Mouse (Mus musculus) liver, embryonic 13.5 days (tissue): ENCODE measurements around the gene Dbn1. TPM values are rescaled to one million over a fixed set of nuclear protein-coding genes. Genes with fewer than 3 reads are reported as not detected.
A peak's percentile ranks its signal among the peaks of the same experiment; 100 is the strongest.

ENCODE experiments used
- ATAC-seq: fragments of 200-750 bp; cut with Nextera tagmentation; 2 replicates; pipeline ENCODE4 v1.8.0; 2017; ENCODE audit warnings: low read depth, mild to moderate bottlenecking, moderate number of reproducible peaks, moderate library complexity
- DNase-seq: peaks from one replicate; pipeline ENCODE4 v3.0.0; 2022
- H3K27ac ChIP-seq: fragments of 300-500 bp; sonication (generic); 2 replicates; pipeline ENCODE4 v1.5.1; 2015; ENCODE audit warnings: moderate library complexity, mild to moderate bottlenecking, inconsistent platforms
- H3K27me3 ChIP-seq: fragments of 300-500 bp; sonication (generic); 2 replicates; pipeline ENCODE4 v1.6.1; 2015; ENCODE audit warnings: mild to moderate bottlenecking, inconsistent platforms
- H3K36me3 ChIP-seq: fragments of 300-500 bp; sonication (generic); 2 replicates; pipeline ENCODE4 v1.6.1; 2015; ENCODE audit warnings: mild to moderate bottlenecking, inconsistent platforms
- H3K4me1 ChIP-seq: fragments of 300-500 bp; sonication (generic); replicated peaks from 2 replicates; pipeline ENCODE4 v1.6.1; 2015; ENCODE audit warnings: inconsistent platforms
- H3K4me2 ChIP-seq: fragments of 300-500 bp; sonication (generic); 2 replicates; pipeline ENCODE4 v1.6.1; 2015; ENCODE audit warnings: inconsistent platforms, mild to moderate bottlenecking, moderate library complexity
- H3K4me3 ChIP-seq: fragments of 300-500 bp; sonication (generic); replicated peaks from 2 replicates; pipeline ENCODE4 v1.5.1; 2015; ENCODE audit warnings: mild to moderate bottlenecking, inconsistent platforms
- H3K9ac ChIP-seq: fragments of 300-500 bp; sonication (generic); 2 replicates; pipeline ENCODE4 v1.6.1; 2015; ENCODE audit warnings: mild to moderate bottlenecking, inconsistent platforms
- H3K9me3 ChIP-seq: fragments of 300-500 bp; sonication (generic); replicated peaks from 2 replicates; pipeline ENCODE4 v1.6.1; 2016; ENCODE audit warnings: inconsistent platforms
- WGBS: fragments of 180-500 bp; shearing (Covaris S2); methylation state at CpG from one replicate; pipeline ENCODE4 v1.1.7; 2015; ENCODE audit not compliant: insufficient replicate concordance; 5-methylcytosine and 5-hydroxymethylcytosine counted together
- polyA plus RNA-seq: library from polyadenylated mRNA; unstranded; fragments of >200 nt; fragmentation: Nextera tagmentation; extraction: Ambion mirVana; gene quantifications from 2 replicates; pipeline ENCODE4 v1.2.1, GENCODE M21; 2015

Dbn1 gene
- polyA plus RNA-seq, result 11.5 and 12.3 TPM in 2 replicates

- Histone ChIP-seq H3K9me3 (no peaks in the 10 kb centered on the region), H3K36me3 (no peaks in the 10 kb centered on the region), H3K9ac (peak within 1 kb of the TSS; percentile 61), H3K4me2 (peak within 1 kb of the TSS; percentile 65), H3K4me3 (peak within 1 kb of the TSS; percentile 59), H3K4me1 (peaks cover 14% of the 10 kb centered on the region), H3K27ac (no peak within 1 kb of the TSS), H3K27me3 (peaks cover 89% of the 10 kb centered on the region)
- DNase-seq (no peak), ATAC-seq (peak; percentile 63)
- WGBS, result under 1% methylated on average over 52 of the region's 83 CpGs
Measured at GRCm38 (mm10) chr13:55487578-55488498, at the start of gene Dbn1. Gene Dbn1, minus strand, starts transcription at chr13:55488111.

- WGBS, result 1% methylated on average over 70 of the region's 70 CpGs
- peaks cover 67% of the 10 kb centered on the region for H3K36me3 ChIP-seq
Measured at GRCm38 (mm10) chr13:55536194-55537175, 48.6 kb upstream of the Dbn1 start, which contains the start of gene Ddx41. Gene Ddx41, minus strand, starts transcription at chr13:55536658.

GRCm38 (mm10) chr13:55535796-55536193 is 47.9 kb upstream of the Dbn1 start:
- Histone ChIP-seq H3K4me2 (peak overlapping the region; percentile 97), H3K4me3 (peak overlapping the region; percentile 91), H3K4me1 (peaks cover 33% of the 10 kb centered on the region), H3K27me3 (no peaks in the 10 kb centered on the region), H3K9ac (peak overlapping the region; percentile 83), H3K36me3 (peaks cover 66% of the 10 kb centered on the region), H3K9me3 (no peaks in the 10 kb centered on the region), H3K27ac (peak overlapping the region; percentile 68; the same call in 1 of the 2 replicates)
- no peak for DNase-seq
- 15% methylated on average over 17 of the region's 17 CpGs for WGBS
- ATAC-seq, result peak; percentile 3

More at GRCm38 (mm10) chr13:55536194-55537175, 48.6 kb upstream of the Dbn1 start, which contains the start of gene Ddx41:
- DNase-seq (peak; percentile 98), ATAC-seq (peak; percentile 97)
- peak within 1 kb of the TSS; percentile 91 for H3K4me3 ChIP-seq
- peaks cover 40% of the 10 kb centered on the region for H3K4me1 ChIP-seq
- H3K27ac ChIP-seq, result peak within 1 kb of the TSS; percentile 68
- no peaks in the 10 kb centered on the region for H3K9me3 ChIP-seq
- peak within 1 kb of the TSS; percentile 97 for H3K4me2 ChIP-seq
- peak within 1 kb of the TSS; percentile 83 for H3K9ac ChIP-seq
- no peaks in the 10 kb centered on the region for H3K27me3 ChIP-seq

- Histone ChIP-seq H3K4me2 (peak overlapping the region; percentile 97), H3K27me3 (no peaks in the 10 kb centered on the region), H3K9ac (peak overlapping the region; percentile 83), H3K36me3 (peaks cover 65% of the 10 kb centered on the region), H3K27ac (no peak overlapping the region), H3K4me3 (peak overlapping the region; percentile 91), H3K9me3 (no peaks in the 10 kb centered on the region), H3K4me1 (peaks cover 31% of the 10 kb centered on the region)
- DNase-seq (no peak), ATAC-seq (no peak)
- 87% methylated on average over 15 of the region's 15 CpGs for WGBS
Measured at GRCm38 (mm10) chr13:55535191-55535590, 47.3 kb upstream of the Dbn1 start.

- Histone ChIP-seq H3K36me3 (peaks cover 51% of the 10 kb centered on the region), H3K4me3 (peak within 1 kb of the TSS; percentile 7; the same call in 1 of the 2 replicates), H3K27me3 (no peaks in the 10 kb centered on the region), H3K4me1 (peaks cover 46% of the 10 kb centered on the region), H3K4me2 (peak within 1 kb of the TSS; percentile 31), H3K9me3 (no peaks in the 10 kb centered on the region), H3K9ac (peak within 1 kb of the TSS; percentile 22; the same call in 1 of the 2 replicates), H3K27ac (peak within 1 kb of the TSS; percentile 73)
- DNase-seq (no peak), ATAC-seq (no peak)
- 49% methylated on average over 8 of the region's 8 CpGs for WGBS
Measured at GRCm38 (mm10) chr13:55529198-55529915, 41.4 kb upstream of the Dbn1 start, which contains the start of gene Dok3. Gene Dok3, minus strand, starts transcription at chr13:55529296.

GRCm38 (mm10) chr13:55527834-55528772 is 40.2 kb upstream of the Dbn1 start:
- ATAC-seq, result peak; percentile 66
- Histone ChIP-seq H3K4me1 (peaks cover 56% of the 10 kb centered on the region), H3K27ac (peak overlapping the region; percentile 73), H3K36me3 (peaks cover 40% of the 10 kb centered on the region), H3K4me3 (peak overlapping the region; percentile 7; the same call in 1 of the 2 replicates), H3K9ac (peak overlapping the region; percentile 22; the same call in 1 of the 2 replicates), H3K4me2 (peak overlapping the region; percentile 31), H3K9me3 (no peaks in the 10 kb centered on the region), H3K27me3 (no peaks in the 10 kb centered on the region)
- DNase-seq, result no peak
- 21% methylated on average over 18 of the region's 18 CpGs for WGBS

GRCm38 (mm10) chr13:55527212-55527611 is 39.3 kb upstream of the Dbn1 start:
- H3K4me2 ChIP-seq, result peak overlapping the region; percentile 17; the same call in 1 of the 2 replicates
- H3K27me3 ChIP-seq, result no peaks in the 10 kb centered on the region
- no peaks in the 10 kb centered on the region for H3K9me3 ChIP-seq
- peak overlapping the region; percentile 73 for H3K27ac ChIP-seq
- 68% methylated on average over 16 of the region's 16 CpGs for whole genome bisulfite sequencing
- no peak for ATAC-seq
- H3K4me1 ChIP-seq, result peaks cover 60% of the 10 kb centered on the region
- no peak overlapping the region for H3K4me3 ChIP-seq
- H3K9ac ChIP-seq, result peak overlapping the region; percentile 26; the same call in 1 of the 2 replicates
- H3K36me3 ChIP-seq, result peaks cover 31% of the 10 kb centered on the region
- DNase-seq, result no peak

GRCm38 (mm10) chr13:55525733-55526553 is 38.0 kb upstream of the Dbn1 start:
- no peak for DNase-seq
- H3K36me3 ChIP-seq, result peaks cover 19% of the 10 kb centered on the region
- H3K4me1 ChIP-seq, result peaks cover 60% of the 10 kb centered on the region
- 75% methylated on average over 16 of the region's 16 CpGs for WGBS
- no peak overlapping the region for H3K4me3 ChIP-seq
- no peaks in the 10 kb centered on the region for H3K27me3 ChIP-seq
- ATAC-seq, result no peak
- no peaks in the 10 kb centered on the region for H3K9me3 ChIP-seq
- no peak overlapping the region for H3K27ac ChIP-seq
- H3K9ac ChIP-seq, result no peak overlapping the region
- no peak overlapping the region for H3K4me2 ChIP-seq
